Mouse (Mus musculus) neural tube, embryonic 14.5 days (tissue): Measurements from ENCODE around the gene Gm20388. TPM values are rescaled to one million over a fixed set of nuclear protein-coding genes. Genes with fewer than 3 reads are reported as not detected.

ENCODE experiments used
- ATAC-seq: fragments of 200-750 bp; cut with Nextera tagmentation; 2 replicates; pipeline ENCODE4 v1.8.0; 2017; ENCODE audit warnings: low read depth, mild to moderate bottlenecking, moderate TSS enrichment, moderate library complexity
- H3K27ac ChIP-seq: fragments of 300-500 bp; sonication (generic); 2 replicates; pipeline ENCODE4 v1.5.1; 2014; ENCODE audit warnings: low read depth, mild to moderate bottlenecking, control low read depth, low read length, moderate library complexity, mixed read lengths
- H3K27me3 ChIP-seq: fragments of 300-500 bp; sonication (generic); 2 replicates; pipeline ENCODE4 v1.6.1; 2014; ENCODE audit warnings: low read length; ENCODE audit not compliant: control insufficient read depth, insufficient read depth
- H3K36me3 ChIP-seq: fragments of 300-500 bp; sonication (generic); 2 replicates; pipeline ENCODE4 v1.6.1; 2014; ENCODE audit warnings: low read length, mixed read lengths; ENCODE audit not compliant: control insufficient read depth, insufficient read depth
- H3K4me1 ChIP-seq: fragments of 300-500 bp; sonication (generic); 2 replicates; pipeline ENCODE4 v1.6.1; 2014; ENCODE audit warnings: low read length; ENCODE audit not compliant: control insufficient read depth, insufficient read depth
- H3K4me2 ChIP-seq: fragments of 300-500 bp; sonication (generic); 2 replicates; pipeline ENCODE4 v1.6.1; 2014; ENCODE audit warnings: mild to moderate bottlenecking, low read depth, low read length, control low read depth
- H3K4me3 ChIP-seq: fragments of 300-500 bp; sonication (generic); 2 replicates; pipeline ENCODE4 v1.5.1; 2014; ENCODE audit warnings: low read depth, low read length, control low read depth, mixed read lengths
- H3K9ac ChIP-seq: fragments of 300-500 bp; sonication (generic); replicated peaks from 2 replicates; pipeline ENCODE4 v1.6.1; 2014; ENCODE audit warnings: low read depth, mild to moderate bottlenecking, control low read depth, low read length, mixed read lengths
- H3K9me3 ChIP-seq: fragments of 300-500 bp; sonication (generic); 2 replicates; pipeline ENCODE4 v1.6.1; 2016; ENCODE audit warnings: low read length; ENCODE audit not compliant: control insufficient read depth
- WGBS: fragments of 180-500 bp; shearing (Covaris S2); extraction: QIAGEN DNeasy Blood & Tissue Kit; methylation state at CpG from one replicate; pipeline ENCODE4 v1.1.7; 2014; 5-methylcytosine and 5-hydroxymethylcytosine counted together
- polyA plus RNA-seq: library from polyadenylated mRNA; unstranded; fragments of >200 nt; fragmentation: Nextera tagmentation; extraction: Ambion mirVana; gene quantifications from 2 replicates; pipeline ENCODE4 v1.2.1, GENCODE M21; 2014

Gene Gm20388
- polyA plus RNA-seq, 1 experiment from 2014 or later, result 10.3 TPM

GRCm38 (mm10) chr8:123150737-123151171 is 3240.1 kb downstream of the Gm20388 start:
- 70% methylated on average over 9 of the region's 9 CpGs for WGBS
- H3K9me3 ChIP-seq, result no peaks in the 10 kb centered on the region
- no peaks in the 10 kb centered on the region for H3K36me3 ChIP-seq
- no peak overlapping the region for H3K9ac ChIP-seq
- H3K4me2 ChIP-seq, result no peak overlapping the region
- no peak for ATAC-seq
- no peaks in the 10 kb centered on the region for H3K4me1 ChIP-seq
- H3K4me3 ChIP-seq, result no peak overlapping the region
- H3K27me3 ChIP-seq, result no peaks in the 10 kb centered on the region
- no peak overlapping the region for H3K27ac ChIP-seq

GRCm38 (mm10) chr8:123155177-123155576 is 3244.5 kb downstream of the Gm20388 start:
- Histone ChIP-seq H3K9me3 (no peaks in the 10 kb centered on the region), H3K27ac (no peak overlapping the region), H3K9ac (no peak overlapping the region), H3K4me1 (no peaks in the 10 kb centered on the region), H3K27me3 (no peaks in the 10 kb centered on the region), H3K4me3 (no peak overlapping the region), H3K36me3 (no peaks in the 10 kb centered on the region), H3K4me2 (no peak overlapping the region)
- no peak for ATAC-seq
- 86% methylated on average over 5 of the region's 5 CpGs for WGBS

DNA sequence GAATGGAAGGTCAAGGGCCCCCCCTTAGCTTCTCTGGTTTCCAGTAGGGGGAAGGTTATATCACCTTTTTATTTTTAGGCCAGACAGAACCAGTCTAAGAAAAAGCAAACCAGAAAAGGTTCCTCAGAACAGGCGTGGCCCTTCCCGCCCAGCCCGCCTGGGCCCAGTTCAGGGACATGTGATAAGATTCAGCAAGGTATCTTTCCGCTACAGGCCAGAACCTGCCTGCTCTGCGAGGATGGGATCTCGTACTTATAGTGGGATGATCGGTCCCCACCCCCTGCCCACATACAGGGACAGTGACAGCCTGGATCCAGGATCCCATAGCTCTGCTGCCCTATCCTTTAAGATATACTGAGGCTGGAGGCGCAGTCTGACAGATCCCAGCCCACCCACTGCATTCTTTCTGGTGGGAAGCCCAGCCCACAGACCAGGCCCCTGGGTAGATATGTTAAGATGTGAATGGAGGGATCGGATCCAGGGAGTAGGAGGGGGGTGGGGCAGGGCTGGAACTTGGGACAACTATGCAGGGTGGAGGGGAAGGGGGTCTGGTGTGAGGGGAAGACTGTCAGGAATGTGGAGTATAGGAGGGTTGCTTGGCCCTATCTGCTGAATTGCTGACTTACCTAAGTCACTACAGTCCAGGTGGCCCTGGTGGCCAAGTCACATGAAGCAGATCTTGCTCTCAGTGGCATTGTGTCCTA is 3245.6 kb downstream of the Gm20388 start:
- WGBS, result 85% methylated on average over 9 of the region's 9 CpGs
- no peak for ATAC-seq

GRCm38 (mm10) chr8:123157888-123158465 is 3247.3 kb downstream of the Gm20388 start, which contains the start of gene Sult5a1:
Gene Sult5a1, minus strand, starts transcription at chr8:123158315.
- no peaks in the 10 kb centered on the region for H3K36me3 ChIP-seq
- no peaks in the 10 kb centered on the region for H3K4me1 ChIP-seq
- no peak within 1 kb of the TSS for H3K27ac ChIP-seq
- no peak for ATAC-seq
- no peaks in the 10 kb centered on the region for H3K27me3 ChIP-seq
- WGBS, result 32% methylated on average over 13 of the region's 13 CpGs
- no peak within 1 kb of the TSS for H3K4me2 ChIP-seq
- H3K4me3 ChIP-seq, result no peak within 1 kb of the TSS
- H3K9me3 ChIP-seq, result no peaks in the 10 kb centered on the region
- no peak within 1 kb of the TSS for H3K9ac ChIP-seq

More for the DNA sequence above, 3245.6 kb downstream of the Gm20388 start:
- Histone ChIP-seq H3K4me3 (no peak overlapping the region), H3K27ac (no peak overlapping the region), H3K9ac (no peak overlapping the region), H3K27me3 (no peaks in the 10 kb centered on the region), H3K4me2 (no peak overlapping the region), H3K36me3 (no peaks in the 10 kb centered on the region), H3K4me1 (no peaks in the 10 kb centered on the region), H3K9me3 (no peaks in the 10 kb centered on the region)

DNA sequence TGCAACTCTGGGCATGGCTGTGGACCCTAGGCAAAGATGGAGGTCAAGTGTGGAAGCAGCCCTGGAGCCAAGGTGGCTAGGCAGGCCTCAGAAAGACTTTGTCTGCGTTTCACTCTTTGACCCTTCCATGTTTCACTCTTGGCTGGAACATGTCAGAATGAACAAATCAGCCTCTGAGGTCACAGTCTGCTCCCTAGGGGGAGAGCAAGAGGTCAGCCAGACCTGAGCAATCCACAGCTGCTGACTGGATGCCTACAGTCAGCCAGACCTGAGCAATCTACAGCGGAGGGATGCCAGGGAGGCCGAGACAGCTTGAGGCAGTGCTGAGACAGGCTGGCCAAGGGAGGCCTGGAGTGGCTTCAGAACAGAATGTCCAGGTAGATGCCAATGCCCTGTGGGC is 3270.8 kb downstream of the Gm20388 start:
- Histone ChIP-seq H3K9me3 (no peaks in the 10 kb centered on the region), H3K4me2 (no peak overlapping the region), H3K27ac (no peak overlapping the region), H3K36me3 (no peaks in the 10 kb centered on the region), H3K4me3 (no peak overlapping the region), H3K9ac (no peak overlapping the region), H3K4me1 (no peaks in the 10 kb centered on the region), H3K27me3 (no peaks in the 10 kb centered on the region)
- no peak for ATAC-seq
- 83% methylated on average over 3 of the region's 3 CpGs for WGBS

DNA sequence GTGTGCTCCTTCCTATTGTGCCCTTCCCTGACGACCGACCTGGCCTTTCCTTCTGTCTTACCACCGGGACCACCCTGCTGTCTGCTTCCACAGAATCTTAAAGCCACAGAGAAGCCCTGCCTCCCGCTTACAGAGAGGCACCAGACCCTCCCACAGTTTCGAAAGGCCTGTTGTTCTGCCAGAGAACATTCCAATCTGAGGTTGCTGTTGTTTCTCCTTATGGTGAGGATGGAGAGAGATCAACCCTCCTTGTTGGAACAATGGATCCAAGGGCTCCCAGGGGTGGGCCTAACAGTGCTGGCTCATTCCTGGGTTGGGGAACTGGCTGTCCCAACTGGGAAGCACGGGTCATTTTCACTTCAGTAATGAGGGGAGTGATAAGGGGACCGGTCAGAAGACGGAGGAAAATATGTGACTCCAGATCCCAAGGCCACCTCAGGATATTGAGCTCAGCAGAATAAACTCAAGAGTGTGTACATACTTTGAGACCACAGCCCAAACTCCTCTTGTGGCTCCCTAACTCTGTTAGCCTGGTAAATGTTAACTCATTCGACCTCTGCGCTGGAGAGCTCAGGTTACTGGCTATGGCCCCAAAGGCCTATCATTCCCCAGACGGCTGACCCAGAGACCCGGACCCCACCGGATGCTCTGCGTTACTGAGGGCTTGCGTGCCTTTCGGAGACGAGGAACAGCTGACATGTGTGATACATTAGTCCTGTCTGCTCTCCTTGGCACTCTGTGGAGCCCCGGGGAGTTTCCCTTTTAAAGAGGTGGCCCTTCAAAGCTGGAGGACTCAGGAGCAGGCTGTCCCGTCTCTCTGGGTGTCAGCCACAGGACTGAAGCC is 3275.1 kb downstream of the Gm20388 start, which contains the start of gene Dpep1:
Dpep1 (plus strand) TSS at position 677 of the 844 bp plus-strand sequence.
- no peak for ATAC-seq
- Histone ChIP-seq H3K9ac (no peak within 1 kb of the TSS), H3K4me3 (no peak within 1 kb of the TSS), H3K4me1 (no peaks in the 10 kb centered on the region; the same call in 1 of the 2 replicates), H3K36me3 (no peaks in the 10 kb centered on the region), H3K4me2 (no peak within 1 kb of the TSS), H3K9me3 (no peaks in the 10 kb centered on the region), H3K27me3 (no peaks in the 10 kb centered on the region), H3K27ac (no peak within 1 kb of the TSS)
- WGBS, result 53% methylated on average over 19 of the region's 19 CpGs

DNA sequence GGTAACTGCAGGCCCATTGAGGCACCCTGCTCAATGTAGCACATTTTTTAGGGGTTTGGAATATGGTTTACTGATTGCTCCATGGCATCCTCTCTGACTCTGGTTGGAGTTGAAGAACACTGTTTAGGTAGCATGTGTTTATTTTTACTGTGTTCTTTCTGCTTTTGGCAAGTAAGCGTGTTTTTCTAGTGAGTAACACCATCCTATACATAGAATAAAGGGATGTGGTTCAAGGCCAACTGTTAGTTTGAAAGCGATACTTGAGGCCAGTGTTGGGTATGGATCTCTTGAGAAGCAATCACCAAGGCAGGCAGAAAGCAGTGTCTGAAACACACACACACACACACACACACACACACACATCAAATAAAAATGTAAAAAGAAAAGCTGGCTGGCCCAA is 3277.4 kb downstream of the Gm20388 start:
- no peaks in the 10 kb centered on the region for H3K36me3 ChIP-seq
- ATAC-seq, result no peak
- no peak overlapping the region for H3K4me3 ChIP-seq
- no peaks in the 10 kb centered on the region; the same call in 1 of the 2 replicates for H3K4me1 ChIP-seq
- H3K9ac ChIP-seq, result no peak overlapping the region
- no peaks in the 10 kb centered on the region for H3K9me3 ChIP-seq
- 93% methylated on average over 2 of the region's 2 CpGs for WGBS
- no peaks in the 10 kb centered on the region for H3K27me3 ChIP-seq
- no peak overlapping the region for H3K27ac ChIP-seq
- H3K4me2 ChIP-seq, result no peak overlapping the region

DNA sequence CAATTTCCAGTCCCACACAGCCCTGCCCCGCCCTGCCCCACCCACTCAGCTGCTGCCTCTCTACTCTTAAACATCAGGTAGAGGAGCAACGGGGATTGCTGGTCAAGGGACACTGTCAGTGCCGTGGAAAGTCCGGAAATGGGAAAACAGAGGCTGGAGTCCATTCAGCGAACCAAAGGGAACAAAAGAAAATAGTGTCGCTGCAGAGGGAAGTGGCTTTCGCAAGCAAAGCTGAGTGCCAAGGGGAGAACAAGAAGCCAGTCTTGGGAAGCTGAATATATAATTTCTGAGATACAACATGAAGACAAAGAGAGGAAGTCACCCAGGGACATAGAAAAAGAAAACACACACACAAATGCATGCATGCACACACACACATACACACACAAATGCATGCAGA is 3278.2 kb downstream of the Gm20388 start:
- 83% methylated on average over 7 of the region's 7 CpGs for WGBS

More for the DNA sequence above, 3278.2 kb downstream of the Gm20388 start:
- Histone ChIP-seq H3K4me3 (no peak overlapping the region), H3K9me3 (no peaks in the 10 kb centered on the region), H3K4me2 (no peak overlapping the region), H3K36me3 (no peaks in the 10 kb centered on the region), H3K4me1 (no peaks in the 10 kb centered on the region; the same call in 1 of the 2 replicates), H3K27me3 (no peaks in the 10 kb centered on the region), H3K27ac (no peak overlapping the region), H3K9ac (no peak overlapping the region)
- no peak for ATAC-seq
